Mouse (Mus musculus): Measurements from ENCODE around the gene Fbxo33.

DNA sequence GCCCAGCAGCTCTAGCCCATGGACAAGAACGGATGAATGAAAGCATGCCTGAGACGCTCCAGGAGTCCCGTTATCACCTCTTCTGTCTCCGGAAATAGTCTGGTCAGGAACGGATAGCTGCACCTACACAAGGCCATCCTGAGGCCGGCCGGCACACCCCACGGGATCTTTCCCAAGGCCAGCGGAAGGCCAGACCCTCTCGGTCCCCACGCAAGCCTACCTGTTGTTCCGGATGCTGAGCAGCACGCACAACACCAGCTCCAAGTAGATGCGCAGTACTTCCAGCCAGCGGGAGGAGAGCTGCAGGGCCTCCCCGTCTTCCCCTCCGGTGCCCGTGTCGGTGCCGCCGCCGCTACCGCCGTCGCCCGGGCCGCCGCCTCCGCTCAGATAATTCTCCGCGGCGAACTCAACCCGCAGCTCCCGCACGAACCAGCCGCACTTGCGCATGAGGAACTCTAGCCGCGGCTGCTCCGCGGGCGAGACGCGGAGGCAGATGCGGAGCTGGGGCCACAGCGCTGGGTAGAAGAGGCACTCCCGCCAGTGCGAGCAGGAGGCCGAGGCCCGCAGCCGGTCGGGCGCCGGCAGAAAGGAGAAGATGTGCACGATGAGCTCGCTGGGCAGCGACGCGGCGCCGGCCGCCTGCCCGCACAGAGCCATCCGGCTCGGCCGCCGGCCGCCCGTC, 744 bp downstream of the Fbxo33 start:
- TF ChIP-seq CTCF (IDR thresholded peaks at IDR 0.05; ENCODE audit: control insufficient read depth, insufficient read depth, insufficient replicate concordance, low read depth, low read length) (no peak), POLR2A (IDR thresholded peaks at IDR 0.05; ENCODE audit: control insufficient read depth, low read depth, low read length) (no peak)
